Mouse (Mus musculus): ENCODE data around the gene Tex2.

DNA sequence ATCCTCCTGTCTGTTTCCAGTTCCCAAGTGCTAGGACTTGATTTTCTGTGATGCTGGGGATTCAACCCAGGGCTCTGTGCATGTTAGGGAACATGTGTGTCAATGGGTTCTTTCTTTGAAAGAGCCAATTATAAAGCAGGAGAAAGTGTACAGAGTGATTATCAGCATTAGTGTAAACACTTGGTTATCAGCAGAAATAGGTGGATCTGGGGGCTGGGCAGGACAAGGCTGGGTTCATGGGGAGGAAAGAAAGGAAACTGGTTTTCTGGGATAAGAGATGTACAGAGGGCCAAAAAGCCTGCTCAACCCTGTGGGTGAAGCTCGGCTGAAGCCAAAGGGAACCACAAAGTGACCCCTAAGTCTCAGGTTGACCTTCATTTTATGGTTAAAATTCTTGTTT lies 28.4 kb upstream of the Tex2 start:
- no peak for TF ChIP-seq CTCF (IDR thresholded peaks at IDR 0.05)
- no peak for TF ChIP-seq EP300 (IDR thresholded peaks at IDR 0.05)

Measured in lung, postnatal 0 days (tissue).